In genomic region chr4:132427493-132427892, GRCm38 (mm10) we compare ENCODE assay signal across 21 mouse cellular contexts. TPM values are rescaled to one million over a fixed set of nuclear protein-coding genes. Genes with fewer than 3 reads are reported as not detected.
DNase-seq lines count a peak whose midpoint lies in the region; ATAC-seq and TF ChIP-seq lines count a peak whose summit lies in the region.
"Had no signal": no experiment of that assay in that cellular context is flagged by ENCODE, and none has a peak within 500 bp of the region (broad histone marks: within the 10 kb centered on the region; RNA-seq: fewer than 3 reads in every experiment).

No protein-coding gene starts in this region.

- H3K27me3 ChIP-seq in heart, embryonic 10.5 days (ENCODE audit: insufficient read depth, poor library complexity, severe bottlenecking), result no peaks in the 10 kb centered on the region
- no peaks in the 10 kb centered on the region for H3K27me3 ChIP-seq in heart, postnatal 0 days (ENCODE audit: control insufficient read depth, insufficient read depth, low read length)
- H3K27me3 ChIP-seq in liver, embryonic 15.5 days, result peaks cover 9% of the 10 kb centered on the region; the same call in 1 of the 2 replicates
- H3K27me3 ChIP-seq: limb, embryonic 12.5 days; midbrain, embryonic 12.5 days; neural tube, embryonic 12.5 days; Patski had no signal

- no peak for TF ChIP-seq EP300 in heart, postnatal 0 days (IDR thresholded peaks at IDR 0.05; ENCODE audit: low read depth)

- intact Hi-C loops in heart, postnatal 14 days (cut with DNase I), result no loop called here

- WGBS in heart, embryonic 10.5 days, result 74% methylated on average over 4 of the region's 4 CpGs
- WGBS in heart, postnatal 0 days, result 62% methylated on average over 4 of the region's 4 CpGs
- WGBS in liver, embryonic 15.5 days (ENCODE audit: insufficient replicate concordance), result 55% methylated on average over 4 of the region's 4 CpGs

- ATAC-seq in heart, postnatal 0 days (ENCODE audit: insufficient read depth, low read depth), result no peak
- ATAC-seq in liver, embryonic 15.5 days (ENCODE audit: insufficient read depth), result peak; percentile 56
- no peak for ATAC-seq in granulocyte monocyte progenitor cell, adult 5-6 weeks (replicated peaks; ENCODE audit: poor library complexity, severe bottlenecking)
- ATAC-seq: forebrain, embryonic 16.5 days had no signal

- H3K4me2 ChIP-seq in heart, postnatal 0 days (ENCODE audit: low read depth, low read length), result no peak overlapping the region
- H3K4me2 ChIP-seq in liver, embryonic 15.5 days, result peak overlapping the region; percentile 58
- H3K4me2 ChIP-seq: limb, embryonic 12.5 days; lung, embryonic 14.5 days; midbrain, embryonic 12.5 days; neural tube, embryonic 12.5 days had no signal

- H3K4me3 ChIP-seq in heart, embryonic 10.5 days, result no peak overlapping the region
- no peak overlapping the region for H3K4me3 ChIP-seq in heart, postnatal 0 days (ENCODE audit: low read depth, low read length)
- H3K4me3 ChIP-seq in liver, embryonic 15.5 days (replicated peaks), result 0 out of 2 replicates have a peak overlapping the region, but pooled peaks have one; percentile 19
- H3K4me3 ChIP-seq: hindbrain, embryonic 10.5 days; limb, embryonic 12.5 days; midbrain, embryonic 12.5 days; neural tube, embryonic 12.5 days had no signal

- no peaks in the 10 kb centered on the region for H3K36me3 ChIP-seq in heart, embryonic 10.5 days
- no peaks in the 10 kb centered on the region for H3K36me3 ChIP-seq in heart, postnatal 0 days (replicated peaks; ENCODE audit: control insufficient read depth, insufficient read depth, low read length)
- no peaks in the 10 kb centered on the region for H3K36me3 ChIP-seq in liver, embryonic 15.5 days (replicated peaks)
- H3K36me3 ChIP-seq: hindbrain, embryonic 10.5 days; limb, embryonic 12.5 days; midbrain, embryonic 12.5 days; neural tube, embryonic 12.5 days had no signal

- no peak for DNase-seq in heart, embryonic 10.5 days (ENCODE audit: low spot score)
- DNase-seq in heart, adult 8-10 months (ENCODE audit: low spot score), result no peak
- DNase-seq in heart, postnatal 0 days (ENCODE audit: low spot score), result no peak
- no peak for DNase-seq in heart, postnatal 14 days
- no peak for DNase-seq in thymus, adult 18-20 months
- no peak for DNase-seq in adrenal gland, adult (ENCODE audit: inconsistent age in 2 of 2, low spot score in 1 of 2)
- DNase-seq: cerebellum, adult 9-10 months; gastrocnemius, postnatal 25 days; kidney, adult 11 months; lung, embryonic 14.5 days; thymus, postnatal 36 days had no signal

- peak overlapping the region; percentile 59; the same call in 1 of the 2 replicates for H3K27ac ChIP-seq in heart, embryonic 10.5 days
- H3K27ac ChIP-seq in heart, postnatal 0 days (ENCODE audit: low read depth), result 0 out of 2 replicates have a peak overlapping the region, but pooled peaks have one; percentile 43
- H3K27ac ChIP-seq in liver, embryonic 15.5 days (replicated peaks), result peak overlapping the region; percentile 92
- H3K27ac ChIP-seq: hindbrain, embryonic 10.5 days; kidney, postnatal 0 days; limb, embryonic 12.5 days; macrophage; midbrain, embryonic 12.5 days; neural tube, embryonic 12.5 days had no signal

- no peak for TF ChIP-seq CTCF in heart, postnatal 0 days (IDR thresholded peaks at IDR 0.05; ENCODE audit: low read depth)

- no peak overlapping the region for H3K9ac ChIP-seq in heart, postnatal 0 days (replicated peaks; ENCODE audit: low read depth, low read length)
- peak overlapping the region; percentile 8 for H3K9ac ChIP-seq in liver, embryonic 15.5 days
- H3K9ac ChIP-seq: limb, embryonic 12.5 days; lung, embryonic 14.5 days; midbrain, embryonic 12.5 days; neural tube, embryonic 12.5 days had no signal

- peaks cover 9% of the 10 kb centered on the region for H3K4me1 ChIP-seq in heart, embryonic 10.5 days
- peaks cover 6% of the 10 kb centered on the region; the same call in 1 of the 2 replicates for H3K4me1 ChIP-seq in heart, postnatal 0 days (ENCODE audit: control insufficient read depth, insufficient read depth)
- peaks cover 64% of the 10 kb centered on the region for H3K4me1 ChIP-seq in liver, embryonic 15.5 days (replicated peaks)
- H3K4me1 ChIP-seq: limb, embryonic 12.5 days; midbrain, embryonic 12.5 days; neural tube, embryonic 12.5 days had no signal

- no peaks in the 10 kb centered on the region for H3K9me3 ChIP-seq in heart, embryonic 10.5 days
- no peaks in the 10 kb centered on the region for H3K9me3 ChIP-seq in heart, postnatal 0 days (replicated peaks; ENCODE audit: control insufficient read depth, low read length)
- no peaks in the 10 kb centered on the region for H3K9me3 ChIP-seq in liver, embryonic 15.5 days (replicated peaks)
- H3K9me3 ChIP-seq: hindbrain, embryonic 10.5 days; midbrain, embryonic 12.5 days; neural tube, embryonic 12.5 days had no signal

RNA-seq across cellular contexts. Expression of gene Phactr4, which starts 5.2 kb away (rescaled TPM):
- 19.2 and 22.3 TPM in 2 replicates for polyA plus RNA-seq in heart, embryonic 10.5 days (2016; fragmentation: Nextera tagmentation; extraction: Ambion mirVana)
- total RNA-seq in heart, adult 8-10 months (2022), result 10 to 100 TPM; 20.7 to 23.9 (median 23.1) TPM
- 4.4 and 9.5 TPM in 2 replicates for total RNA-seq in heart, postnatal 0 days (2014; rRNA removed; ENCODE audit: low replicate concordance)
- 9.3 and 10.0 TPM in 2 replicates for polyA plus RNA-seq in heart, postnatal 0 days (2015; fragmentation: Nextera tagmentation; extraction: Ambion mirVana)
- 10 to 100 TPM; 28.4 to 29.8 TPM for total RNA-seq in heart, postnatal 14 days (2021)
- polyA plus RNA-seq in liver, embryonic 15.5 days (2015; fragmentation: Nextera tagmentation; extraction: Ambion mirVana), result 8.0 and 8.6 TPM in 2 replicates
- total RNA-seq in granulocyte monocyte progenitor cell, adult 5-6 weeks (2014; fragmentation: Nextera tagmentation), result 29.2 and 36.8 TPM in 2 replicates
- 4.2 and 8.1 TPM in 2 replicates for total RNA-seq in granulocyte monocyte progenitor cell, adult 5-6 weeks (2017)

RNA-seq across cellular contexts. Expression of gene Med18, which starts 36.2 kb away (rescaled TPM):
- 16.2 and 22.5 TPM in 2 replicates for polyA plus RNA-seq in heart, embryonic 10.5 days (2016; fragmentation: Nextera tagmentation; extraction: Ambion mirVana)
- total RNA-seq in heart, adult 8-10 months (2022), result 1 to 10 TPM; 2.5 to 4.7 (median 4.1) TPM
- 6.6 TPM in 2 replicates for total RNA-seq in heart, postnatal 0 days (2014; rRNA removed; ENCODE audit: low replicate concordance)
- polyA plus RNA-seq in heart, postnatal 0 days (2015; fragmentation: Nextera tagmentation; extraction: Ambion mirVana), result 10.2 TPM in 2 replicates
- total RNA-seq in heart, postnatal 14 days (2021), result 1 to 10 TPM; 3.8 to 4.7 TPM
- 10.7 and 11.2 TPM in 2 replicates for polyA plus RNA-seq in liver, embryonic 15.5 days (2015; fragmentation: Nextera tagmentation; extraction: Ambion mirVana)
- total RNA-seq in granulocyte monocyte progenitor cell, adult 5-6 weeks (2014; fragmentation: Nextera tagmentation), result 9.2 and 16.1 TPM in 2 replicates
- 9.9 and 16.2 TPM in 2 replicates for total RNA-seq in granulocyte monocyte progenitor cell, adult 5-6 weeks (2017)
